Mouse (Mus musculus) embryo, embryonic 10 days (tissue): Measurements from ENCODE around the gene Cd47.

Experiments used
- DNase-seq: peaks from one replicate; pipeline ENCODE4 v3.0.0-alpha.2; 2015; ENCODE audit warnings: low spot score

Cd47 gene

DNA sequence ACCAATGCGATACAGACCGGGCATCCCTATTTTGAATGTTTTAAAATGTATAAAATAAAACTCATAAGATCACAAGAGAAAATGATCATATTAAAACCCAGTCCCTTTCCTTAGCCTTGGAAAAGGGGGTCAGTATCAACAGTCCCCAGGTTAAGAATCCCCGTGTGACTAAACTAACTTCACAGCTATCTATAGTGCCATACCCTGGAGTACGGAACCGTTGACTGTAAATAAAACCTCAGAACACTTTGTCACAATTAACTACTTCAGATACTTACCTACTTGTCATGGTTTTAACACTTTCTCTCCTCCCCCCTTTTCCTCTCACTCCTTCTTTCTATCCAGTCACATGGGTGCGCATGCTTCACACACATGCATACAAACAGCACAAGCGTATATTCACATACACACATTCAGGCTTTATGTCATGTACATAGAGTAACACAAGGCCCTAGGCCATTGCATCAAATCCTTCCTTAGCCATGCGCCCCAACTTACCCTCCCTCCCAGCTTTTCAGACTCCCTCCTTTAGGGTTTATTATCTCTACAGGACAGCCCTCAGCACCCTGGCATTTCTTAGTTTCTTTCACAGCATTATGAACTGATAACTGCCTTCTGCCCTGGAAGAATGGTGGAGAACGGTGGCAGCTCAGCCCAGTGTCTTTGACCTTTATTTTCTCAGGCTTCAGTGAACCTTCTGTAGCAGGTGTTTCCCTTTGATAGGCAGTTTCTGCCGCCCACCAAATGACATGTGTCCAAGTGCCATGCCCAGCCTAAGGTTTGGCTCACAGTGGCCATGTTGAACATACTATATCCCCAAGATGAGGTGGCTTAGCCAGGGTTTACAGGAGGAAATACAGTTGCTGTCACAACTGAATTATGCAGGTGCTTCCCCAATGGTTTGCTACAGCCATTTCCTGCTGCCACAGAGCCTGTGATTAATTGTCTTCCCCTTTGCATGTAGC, at the start of gene Cd47:
Gene Cd47, plus strand, starts transcription at position 937 of the 965 bp plus-strand sequence.
- no peak for DNase-seq

DNA sequence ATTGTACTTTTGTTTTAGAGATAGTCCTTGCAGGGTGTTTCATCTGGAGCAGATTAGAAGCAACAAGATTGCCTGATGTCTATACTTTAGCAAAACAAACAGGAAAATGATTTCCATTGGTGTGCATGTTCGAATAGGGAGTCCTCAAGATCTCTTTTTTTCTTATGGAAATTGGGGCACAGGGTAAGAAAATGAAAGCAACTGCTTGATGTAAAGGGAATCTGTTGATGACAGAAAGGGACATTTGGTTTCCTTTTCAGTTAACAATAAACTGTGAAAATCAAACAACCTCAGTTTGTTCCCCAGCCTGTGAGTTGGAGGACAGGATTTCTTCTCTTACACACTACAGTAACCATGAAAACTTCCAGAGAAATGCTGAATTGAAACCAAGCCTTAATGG, 47.4 kb upstream of the Cd47 start:
- DNase-seq, result no peak

DNA sequence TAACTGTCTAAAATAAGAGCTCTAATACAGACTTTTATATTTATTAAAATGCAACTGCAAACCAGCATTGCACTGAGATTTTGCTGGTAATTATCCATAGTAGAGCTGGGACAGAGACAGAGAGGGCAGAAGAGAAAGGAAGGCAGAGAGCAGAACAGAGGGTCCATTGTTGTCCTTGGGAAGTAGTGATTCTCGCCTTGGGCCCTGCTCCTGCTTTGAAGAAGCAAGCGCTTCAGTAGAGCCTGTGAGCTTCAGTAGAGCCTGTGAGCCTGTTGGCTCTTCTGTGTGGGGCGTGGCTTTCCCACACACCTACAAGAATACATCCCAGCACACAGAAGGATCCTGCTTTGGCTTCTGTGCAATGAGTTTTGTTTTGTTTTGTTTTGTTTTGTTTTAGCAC, 47.0 kb upstream of the Cd47 start:
- DNase-seq, result peak; percentile 45

DNA sequence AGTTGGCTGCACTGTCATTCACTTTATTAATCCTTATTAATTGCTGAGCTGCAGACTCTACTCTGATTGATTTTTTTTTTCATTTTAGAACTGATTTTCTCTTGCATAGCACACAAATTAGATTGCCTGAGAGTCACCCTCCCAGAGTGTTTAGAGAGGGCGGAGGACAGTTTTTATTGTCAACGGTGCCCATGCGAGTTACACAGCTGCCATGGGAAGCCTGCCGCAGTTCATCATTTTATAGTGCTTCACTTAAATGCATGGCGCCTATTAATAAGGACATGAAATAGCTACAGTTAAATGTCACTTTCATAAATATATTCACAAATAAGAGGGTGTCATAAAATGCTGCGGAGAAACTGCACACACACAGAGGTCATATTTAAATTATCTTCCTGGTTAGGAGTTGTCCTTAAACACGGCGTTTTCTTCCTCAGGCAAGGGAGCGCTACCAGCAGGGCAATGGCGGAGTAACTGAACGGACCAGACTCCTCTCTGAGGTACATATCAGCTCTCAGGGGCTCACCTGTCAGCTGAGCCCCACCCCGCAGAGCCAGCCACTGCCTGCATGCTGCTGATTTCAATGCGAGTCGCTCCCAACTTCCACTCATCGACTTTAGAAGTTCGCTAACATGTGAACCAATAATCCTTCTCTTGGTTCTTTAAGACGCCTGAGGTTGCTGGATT, 39.7 kb upstream of the Cd47 start:
- no peak for DNase-seq

DNA sequence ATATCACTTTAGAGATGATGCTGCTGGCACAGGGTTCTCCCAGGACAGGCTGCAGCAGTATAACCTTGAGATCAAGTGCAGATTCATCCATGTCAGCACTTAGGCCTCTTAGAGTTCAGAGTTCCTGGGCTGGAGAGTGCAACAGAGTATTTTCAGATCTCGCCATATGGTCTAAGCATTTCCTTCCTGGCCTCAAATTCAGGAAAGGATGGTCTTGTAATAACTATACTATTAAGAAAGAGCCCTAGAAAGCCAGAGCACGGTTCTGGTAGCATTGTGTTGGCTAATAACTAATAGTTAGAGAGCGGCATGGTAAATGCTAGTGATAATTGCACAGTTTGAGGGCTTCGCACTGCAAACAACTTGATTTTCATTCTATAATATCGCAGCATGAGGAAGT, 38.4 kb upstream of the Cd47 start:
- no peak for DNase-seq

DNA sequence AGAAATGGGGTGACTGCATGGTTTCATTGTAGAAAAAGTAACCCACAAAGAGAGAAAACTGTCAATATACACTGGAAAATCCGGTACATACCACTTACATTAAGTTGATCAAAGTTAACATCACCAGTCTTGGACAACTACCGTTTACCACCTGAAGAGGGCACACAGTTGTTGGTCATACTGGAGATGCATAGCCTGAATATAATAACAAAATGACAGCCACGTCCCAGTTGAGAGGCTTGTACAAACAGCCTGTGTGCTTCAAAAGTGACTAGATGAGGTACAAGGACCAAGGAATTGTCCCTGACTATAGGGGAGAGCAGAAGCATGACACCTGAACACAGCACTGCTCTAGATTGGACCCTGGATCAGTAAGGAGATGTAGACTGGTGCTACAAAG, 34.0 kb upstream of the Cd47 start:
- peak; percentile 35 for DNase-seq

DNA sequence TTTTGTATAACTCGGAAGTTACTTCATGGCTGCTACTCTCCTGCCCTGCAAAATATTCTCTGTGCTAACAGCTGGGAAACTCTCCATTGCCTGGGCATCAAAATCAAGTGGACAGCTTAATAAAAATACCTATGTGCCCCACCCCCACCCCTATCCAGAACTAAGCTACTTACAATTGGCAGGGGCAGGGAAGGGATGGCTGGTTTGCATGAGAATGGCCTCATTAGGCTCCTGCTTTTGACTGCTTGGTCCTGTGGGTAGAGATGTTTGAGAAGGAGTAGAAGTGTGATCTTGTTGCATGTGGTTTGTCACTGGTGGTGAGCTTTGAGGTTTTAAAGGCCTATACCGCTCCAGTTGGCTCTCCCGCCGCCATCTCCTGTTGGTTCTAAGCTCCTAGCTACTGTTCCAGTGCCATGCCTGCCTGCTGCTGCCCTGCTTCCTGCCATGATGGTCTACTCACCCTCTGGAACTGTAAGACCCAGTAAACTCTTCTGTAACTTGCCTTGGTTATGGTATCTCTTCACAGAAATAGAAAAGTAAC, 31.8 kb upstream of the Cd47 start:
- DNase-seq, result no peak

DNA sequence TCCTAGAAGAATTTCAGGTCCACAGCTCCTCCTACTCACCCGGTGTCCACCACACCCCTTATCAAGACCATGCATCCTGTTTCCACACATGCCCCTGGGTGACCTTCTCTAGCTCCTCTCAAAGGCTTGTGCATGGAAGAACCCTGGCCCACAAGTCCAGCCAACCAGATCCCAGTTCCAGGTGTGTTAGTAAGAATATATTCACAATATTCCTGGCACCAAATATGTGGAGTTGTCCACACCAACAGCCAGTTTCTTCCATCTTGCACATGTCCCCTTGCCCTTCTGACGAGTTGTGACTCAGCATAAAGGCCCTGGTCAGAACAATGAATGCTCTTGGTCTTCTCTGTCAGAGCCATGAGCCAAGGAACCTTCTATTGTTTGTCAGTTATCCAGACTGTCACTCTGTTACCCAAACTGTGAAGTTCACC, 30.5 kb upstream of the Cd47 start:
- no peak for DNase-seq

DNA sequence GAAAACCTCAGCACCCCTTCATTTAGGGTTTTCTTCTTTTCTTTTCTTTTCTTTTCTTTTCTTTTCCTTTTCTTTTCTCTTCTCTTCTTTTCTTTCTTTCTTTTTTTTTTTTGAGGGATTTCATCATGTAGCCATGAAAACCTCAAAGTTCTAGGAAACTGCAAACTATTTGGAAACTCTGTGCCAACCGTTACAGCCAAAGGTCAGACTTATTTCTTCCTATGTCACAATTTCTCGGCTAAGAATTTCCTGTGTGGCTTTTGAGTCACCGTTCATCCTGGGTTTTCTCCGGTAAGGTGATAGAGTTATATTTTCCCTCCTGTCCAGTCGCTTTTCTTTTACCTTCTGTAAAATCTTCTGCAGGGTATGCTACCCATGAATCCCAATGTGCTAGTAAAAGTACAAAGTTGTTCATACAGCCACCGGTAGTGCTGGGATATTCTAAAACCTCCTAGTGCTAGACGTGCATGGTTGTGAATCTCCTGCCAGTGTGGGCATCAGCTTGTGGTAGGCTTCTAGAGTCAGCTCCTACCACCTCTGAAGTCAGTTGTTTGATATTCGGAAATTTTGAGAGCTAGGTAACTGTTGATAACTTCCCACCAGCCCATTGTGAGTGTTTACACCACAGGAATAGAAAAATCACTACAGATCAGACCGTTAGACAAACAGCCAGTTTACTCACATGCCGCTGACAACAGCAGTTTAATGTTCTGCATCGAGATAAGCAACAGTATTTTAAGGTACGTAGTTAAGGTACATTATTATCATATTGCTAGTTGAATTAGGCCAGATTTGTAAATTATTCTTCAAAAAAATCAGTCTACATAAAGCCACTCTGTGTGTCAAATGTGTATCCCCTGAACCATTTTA, 29.8 kb upstream of the Cd47 start:
- no peak for DNase-seq

DNA sequence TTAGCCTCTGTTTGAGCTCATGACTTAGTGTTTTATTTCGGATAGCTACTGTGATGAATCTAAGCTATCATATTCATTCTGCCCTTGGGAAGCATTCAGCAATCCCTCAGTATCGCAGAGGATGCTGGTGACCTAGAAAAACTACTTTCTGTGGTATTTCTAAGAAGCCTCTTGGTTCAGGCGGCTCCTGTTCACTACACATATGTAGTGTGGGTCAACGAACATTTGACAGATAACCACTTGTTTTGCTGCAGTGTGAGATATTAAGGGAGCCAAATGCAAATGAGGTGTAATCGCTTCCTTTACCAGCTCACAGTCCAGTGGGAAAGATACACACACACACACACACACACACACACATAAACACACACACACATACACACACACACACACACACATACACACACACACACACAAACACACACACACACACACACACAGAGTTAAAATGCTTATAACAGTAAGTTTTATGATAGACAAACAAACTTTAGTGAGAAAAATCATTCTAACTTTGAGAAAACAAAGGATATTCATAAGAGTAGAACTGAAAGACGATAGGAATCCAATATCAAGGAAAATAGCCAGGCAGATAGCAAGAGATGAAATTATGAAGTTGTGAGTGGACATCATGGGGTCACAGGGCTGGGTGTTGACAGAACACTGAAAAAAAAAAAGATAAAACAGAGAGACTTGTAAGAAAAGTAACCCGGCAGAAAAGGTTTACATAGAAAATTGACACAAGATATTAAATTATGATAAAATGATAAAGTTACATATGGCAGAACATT, 28.5 kb upstream of the Cd47 start:
- no peak for DNase-seq

DNA sequence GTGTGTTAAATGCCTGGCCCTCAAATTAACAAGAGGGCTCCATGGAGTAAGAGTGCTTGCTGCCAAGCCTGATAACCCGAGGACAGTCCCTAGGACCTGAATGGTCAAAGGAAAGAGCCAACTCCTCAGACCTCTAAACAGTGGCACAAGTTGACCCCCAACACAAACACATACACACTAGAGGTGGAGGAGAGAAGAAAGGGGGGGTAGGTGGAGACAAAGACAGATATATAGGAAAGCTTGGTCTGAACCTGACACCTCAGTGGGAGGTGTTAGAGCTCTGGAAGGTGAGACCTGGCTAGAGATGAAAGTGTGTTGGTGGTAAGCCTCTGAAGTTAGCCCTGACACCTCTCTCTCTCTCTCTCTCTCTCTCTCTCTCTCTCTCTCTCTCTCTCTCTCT, 27.8 kb upstream of the Cd47 start:
- no peak for DNase-seq

DNA sequence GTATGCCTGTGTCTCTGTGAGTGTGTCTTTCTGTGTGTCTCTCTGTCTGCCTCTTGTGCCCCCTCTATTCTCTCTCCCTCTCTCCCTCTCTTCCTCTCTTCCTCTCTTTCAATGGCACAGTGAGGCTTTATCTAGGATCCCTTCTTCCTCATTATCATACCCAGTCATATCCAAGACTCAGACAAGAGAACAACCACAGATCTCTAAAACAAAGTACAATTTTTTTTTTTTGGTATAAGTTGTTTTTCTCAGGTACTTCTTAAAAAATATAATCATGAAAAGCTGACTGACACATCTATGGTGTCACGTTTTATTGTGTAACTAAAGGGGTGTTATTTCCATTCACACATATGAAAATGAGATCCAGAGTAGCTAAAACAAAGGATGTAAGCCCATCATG, 27.3 kb upstream of the Cd47 start:
- DNase-seq, result no peak

DNA sequence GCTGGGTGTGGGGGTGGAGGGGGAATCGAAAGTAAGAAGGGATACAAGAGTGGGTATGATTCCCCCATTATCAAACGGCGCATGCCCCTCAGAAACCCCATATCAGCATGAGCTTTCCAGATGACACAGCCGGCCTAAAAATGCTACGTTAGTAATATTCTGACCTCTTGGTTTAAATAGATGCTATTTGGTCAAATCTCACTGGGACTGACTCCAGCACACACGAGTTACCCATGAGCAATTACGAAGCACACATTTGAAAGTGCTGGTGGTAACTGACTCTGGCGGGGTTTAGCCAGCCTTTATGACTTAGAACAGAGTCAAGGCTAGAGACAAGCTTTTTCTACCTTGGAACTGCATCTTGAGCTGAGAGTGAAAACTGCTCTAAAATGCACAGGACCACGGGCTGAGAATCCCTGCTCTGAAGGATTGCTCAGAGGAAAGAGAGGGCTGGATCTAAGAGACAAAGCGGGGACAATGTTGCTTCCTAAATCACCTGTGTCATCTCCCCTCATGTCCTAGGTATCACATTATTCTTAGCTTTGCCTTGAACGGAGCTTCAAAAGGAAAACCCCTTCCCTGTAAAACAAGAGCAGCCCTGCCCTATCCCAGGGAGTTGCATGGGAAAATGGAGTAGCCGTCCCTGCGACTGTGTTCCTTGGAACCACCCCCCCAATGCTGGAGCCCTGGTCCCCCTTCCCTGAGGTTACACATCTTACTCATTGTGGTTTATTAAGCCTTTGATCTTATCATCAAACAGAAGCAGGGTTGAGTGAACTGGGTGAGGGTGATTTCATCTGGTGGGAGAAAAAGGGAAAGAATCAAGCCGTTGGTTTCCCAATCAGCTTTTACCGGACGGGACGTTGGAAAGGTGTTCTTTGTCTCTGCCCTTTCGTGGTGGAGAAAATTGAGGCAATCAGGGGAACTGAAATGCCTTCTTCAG, 26.0 kb upstream of the Cd47 start:
- DNase-seq, result no peak

DNA sequence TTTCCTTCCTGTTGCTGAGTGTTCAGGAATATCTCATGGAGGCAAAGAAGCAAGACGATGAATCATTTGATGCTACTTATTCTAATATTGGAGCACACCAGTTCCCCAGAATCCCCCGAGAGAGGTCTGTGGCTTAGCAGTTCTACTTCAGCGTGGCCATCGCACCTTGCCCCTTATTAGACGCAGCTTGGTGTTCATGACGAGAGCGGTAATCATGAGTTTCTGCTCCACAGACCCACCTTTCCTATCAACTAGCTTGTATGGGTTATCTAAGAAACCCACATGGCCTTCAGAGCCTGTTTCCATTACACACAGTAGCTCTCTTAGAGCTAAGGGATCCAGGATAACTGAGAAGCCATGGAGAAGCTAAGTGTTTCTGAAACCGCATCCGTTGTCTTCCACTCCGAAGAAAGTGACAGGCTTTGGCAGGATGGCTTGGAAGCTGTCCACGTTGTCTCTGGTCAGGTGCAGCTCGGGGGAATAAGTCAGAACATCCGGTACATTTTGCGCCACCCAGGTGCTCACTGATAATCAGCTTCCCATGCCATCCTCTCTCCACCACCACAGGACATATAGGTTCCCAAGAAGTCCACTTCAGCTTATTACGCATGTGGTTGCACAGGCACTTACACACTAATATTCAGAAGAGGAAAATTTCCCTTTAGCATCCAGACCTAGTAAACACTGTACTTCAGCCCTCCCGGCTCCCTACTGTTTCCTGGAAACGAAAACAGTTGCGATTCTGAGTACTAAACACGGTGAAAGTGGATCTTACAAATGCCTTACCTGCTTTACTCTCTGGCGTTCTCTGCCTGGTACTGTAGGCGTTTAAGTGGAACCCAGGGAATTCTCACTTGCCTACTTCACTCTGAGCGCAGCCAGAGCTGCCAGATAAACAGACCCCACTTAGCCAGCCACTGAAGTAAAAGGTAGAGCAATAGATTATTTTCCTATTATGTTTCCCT, 25.0 kb upstream of the Cd47 start:
- DNase-seq, result no peak

DNA sequence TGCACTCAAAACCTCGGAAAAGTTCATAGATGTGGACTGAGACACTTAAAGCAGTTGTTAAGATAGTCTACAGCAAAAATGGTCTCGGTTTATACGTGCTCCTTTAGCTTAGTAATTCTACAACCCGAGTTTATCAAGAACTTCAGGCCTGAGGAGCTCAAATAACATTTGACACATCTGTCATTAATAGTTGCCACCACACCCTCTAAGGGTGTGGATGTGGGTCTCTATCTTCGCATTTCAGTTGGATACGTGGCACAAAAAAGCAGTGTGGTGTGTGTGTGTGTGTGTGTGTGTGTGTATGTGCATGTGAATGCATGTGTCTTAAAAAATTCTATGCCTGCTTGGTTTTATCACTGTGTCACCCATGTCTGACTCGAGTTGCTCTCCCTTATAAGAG, 23.4 kb upstream of the Cd47 start:
- no peak for DNase-seq

DNA sequence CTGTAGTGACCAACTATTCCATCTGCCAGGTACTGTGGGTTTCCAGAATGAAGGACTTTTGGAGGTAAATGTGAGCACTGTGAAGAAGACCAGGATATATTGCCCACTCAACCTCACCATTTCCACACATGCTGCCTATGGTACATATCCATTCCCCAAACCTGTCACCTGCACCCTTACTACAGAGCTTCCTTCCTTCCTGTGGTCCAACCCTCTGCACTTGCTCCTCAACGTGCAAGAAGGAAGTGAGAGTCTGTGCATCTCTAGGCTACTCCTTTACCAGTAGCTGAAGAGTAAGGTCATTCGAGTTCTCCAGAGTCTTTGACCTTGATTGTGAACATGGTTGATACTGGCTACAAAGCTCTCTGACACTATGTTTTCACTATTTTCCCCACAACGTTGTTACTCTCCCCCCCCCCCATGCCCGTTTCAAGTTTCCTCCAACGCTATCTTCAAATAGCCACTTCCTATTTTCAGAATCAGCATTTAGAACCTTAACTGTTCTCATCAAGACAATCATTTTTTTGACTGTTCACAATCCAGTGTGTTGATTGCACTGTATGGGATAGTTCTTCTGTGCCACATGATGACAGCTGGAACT, 18.7 kb upstream of the Cd47 start:
- no peak for DNase-seq

DNA sequence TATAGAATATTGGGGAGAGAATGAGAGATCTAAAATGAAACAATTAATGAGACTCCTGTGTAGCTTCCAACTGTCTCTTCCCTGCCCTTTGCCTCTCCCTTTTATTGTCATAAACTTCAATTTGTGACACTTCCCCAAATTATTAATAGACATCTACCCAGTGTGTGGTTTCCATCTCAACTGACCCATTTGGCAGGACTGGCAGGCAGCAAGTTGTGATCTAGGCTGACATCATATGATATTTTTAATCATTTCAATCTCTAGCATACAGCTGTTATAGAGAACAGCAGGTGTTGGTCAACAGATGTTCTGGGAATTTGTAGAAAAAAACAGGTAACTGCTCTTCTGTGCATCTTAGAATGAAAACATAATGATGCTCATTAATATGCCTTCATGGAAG, 17.0 kb upstream of the Cd47 start:
- no peak for DNase-seq

DNA sequence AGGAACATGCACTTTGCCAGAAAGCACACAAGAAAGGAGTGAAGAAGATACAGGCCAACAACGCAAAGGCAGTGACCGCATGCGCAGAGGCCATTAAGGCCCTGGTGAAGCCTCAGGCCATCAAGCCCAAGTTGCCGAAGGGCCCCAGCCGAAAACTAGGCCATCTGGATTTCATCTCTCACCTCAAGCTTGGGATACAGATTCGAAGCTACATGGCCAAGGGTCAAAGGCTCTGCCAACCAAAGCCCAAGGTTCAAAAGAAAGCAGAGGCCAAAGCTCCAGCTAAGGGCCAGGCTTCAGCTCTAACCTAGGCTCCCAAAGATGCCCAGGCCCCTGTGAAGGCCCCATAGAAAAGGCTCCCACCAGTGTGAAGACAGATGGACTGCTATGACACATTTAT, 14.2 kb upstream of the Cd47 start:
- DNase-seq, result no peak

DNA sequence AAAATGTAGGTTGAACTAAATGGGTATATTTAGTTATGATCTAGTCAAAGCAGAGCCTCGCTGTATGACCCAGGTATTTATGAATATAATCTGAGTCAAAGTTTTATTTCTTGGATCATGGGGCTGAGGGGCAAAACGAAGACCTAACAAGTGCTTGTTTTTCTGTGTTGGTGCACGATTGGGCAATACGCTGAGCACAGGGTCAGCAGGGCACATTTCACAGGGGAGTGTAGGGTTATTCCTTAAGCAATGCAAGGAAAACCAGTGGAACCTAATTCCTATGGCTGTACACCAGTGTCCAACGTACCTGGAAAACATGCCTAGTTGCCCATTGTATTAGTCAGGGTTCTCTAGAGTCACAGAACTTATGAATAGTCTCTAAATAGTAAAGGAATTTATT, 12.6 kb upstream of the Cd47 start:
- DNase-seq, result no peak
